Mouse (Mus musculus) common myeloid progenitor, adult 5-6 weeks (primary cell): ENCODE results near the gene Cyp4a29. TPM values are rescaled to one million over a fixed set of nuclear protein-coding genes. Genes with fewer than 3 reads are reported as not detected.
"Not testable (repeated sequence)": the region's sequence is repeated elsewhere in the genome, so short reads cannot be mapped to it uniquely, and the experiment has no call there.

Experiments used
- ATAC-seq: replicated peaks from 2 replicates; pipeline ENCODE4 v1.8.0; 2016; ENCODE audit warnings: low read depth, mild to moderate bottlenecking, moderate TSS enrichment, inconsistent platforms; ENCODE audit not compliant: poor library complexity, severe bottlenecking
- total RNA-seq: library from RNA; stranded (forward); fragments of 200-1000, 187-1606 nt; gene quantifications from 2 replicates; pipeline ENCODE4 v1.2.3, GENCODE M21; 2017

The Cyp4a29 gene
- total RNA-seq = not detected in 2 replicates

DNA sequence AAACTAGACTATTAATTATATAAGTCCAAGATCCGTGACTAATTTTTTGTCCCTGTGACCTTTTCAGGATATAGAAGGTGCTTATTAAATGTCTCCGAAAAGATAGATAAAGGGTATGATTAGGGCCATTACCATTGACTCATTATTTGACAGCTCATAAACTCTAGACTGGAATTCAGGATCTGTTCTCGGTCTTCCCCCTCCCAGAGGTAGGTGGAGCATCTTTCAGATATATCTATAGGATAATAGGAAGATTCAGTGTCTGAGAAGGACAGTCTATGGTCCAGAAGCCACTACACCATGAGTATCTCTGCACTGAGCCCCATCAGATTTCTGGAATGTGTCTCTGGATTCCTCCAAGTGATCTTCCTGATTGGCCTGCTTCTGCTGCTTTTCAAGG is at the start of gene Cyp4a29:
Cyp4a29 (plus strand) TSS at position 301 of the 400 bp plus-strand sequence.
- no peak for ATAC-seq

DNA sequence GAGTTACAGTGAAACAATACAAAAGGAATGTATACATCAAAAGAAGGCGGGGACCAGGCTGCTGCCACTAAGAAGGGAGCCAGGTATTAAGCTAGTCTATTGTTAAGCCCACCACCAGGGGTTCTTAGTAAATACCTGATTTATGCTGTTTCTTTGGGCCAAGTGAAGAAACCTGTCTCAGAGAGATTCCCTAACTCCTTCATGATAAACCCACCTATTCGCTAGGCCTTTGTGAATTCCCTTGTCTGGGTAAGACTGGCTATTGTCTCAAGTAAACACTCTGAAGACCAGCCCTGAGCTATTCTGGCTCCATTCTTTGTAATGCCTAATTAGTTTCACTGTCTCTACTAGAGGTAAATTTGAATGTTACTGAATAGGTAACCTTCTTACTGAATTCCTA is 9.0 kb upstream of the Cyp4a29 start:
- not testable (repeated sequence) for ATAC-seq

- ATAC-seq = 0 out of 2 replicates have a peak, but pooled peaks have one; percentile 18
These were observed 5.3 kb upstream of the Cyp4a29 start for GRCm38 (mm10) chr4:115236462-115237096.

- ATAC-seq = not testable (repeated sequence)
These were observed 23.0 kb downstream of the Cyp4a29 start for GRCm38 (mm10) chr4:115264687-115265569.

DNA sequence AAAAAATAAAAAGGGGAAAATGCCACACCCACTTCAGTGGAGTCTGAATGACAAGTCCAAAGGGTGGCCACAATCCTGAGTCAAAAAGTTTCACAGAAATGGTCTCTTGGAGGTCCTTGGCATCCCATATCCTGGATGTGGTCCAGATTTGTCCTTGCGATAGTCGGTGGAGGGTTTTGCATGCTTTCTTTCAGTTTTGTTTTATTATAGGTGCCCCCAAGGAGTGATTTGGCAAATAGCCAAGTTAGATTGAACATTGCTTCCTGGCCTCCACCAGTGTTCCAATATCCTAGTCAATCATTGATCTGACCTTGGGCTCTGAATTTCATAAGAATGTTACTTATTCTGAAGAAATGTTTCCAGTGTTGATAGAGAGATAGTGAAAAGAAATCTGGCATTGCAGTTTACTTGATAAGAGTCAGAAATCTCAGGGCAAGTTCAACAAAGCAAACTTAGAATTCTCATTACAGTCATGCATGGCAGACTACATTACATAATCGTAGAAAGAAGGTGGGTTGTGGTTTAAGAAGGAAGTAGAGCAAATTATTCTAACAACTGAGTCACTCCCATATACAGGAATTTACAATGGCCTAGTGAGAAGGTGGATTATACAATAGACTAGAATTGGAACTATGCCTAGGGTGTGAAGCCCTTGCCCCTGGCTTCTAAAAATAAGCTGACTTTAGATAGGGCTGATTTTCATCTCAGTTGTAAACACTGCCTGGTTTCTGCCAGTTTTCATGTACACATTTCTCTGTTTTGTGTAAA is 36.5 kb downstream of the Cyp4a29 start:
- ATAC-seq = not testable (repeated sequence)

DNA sequence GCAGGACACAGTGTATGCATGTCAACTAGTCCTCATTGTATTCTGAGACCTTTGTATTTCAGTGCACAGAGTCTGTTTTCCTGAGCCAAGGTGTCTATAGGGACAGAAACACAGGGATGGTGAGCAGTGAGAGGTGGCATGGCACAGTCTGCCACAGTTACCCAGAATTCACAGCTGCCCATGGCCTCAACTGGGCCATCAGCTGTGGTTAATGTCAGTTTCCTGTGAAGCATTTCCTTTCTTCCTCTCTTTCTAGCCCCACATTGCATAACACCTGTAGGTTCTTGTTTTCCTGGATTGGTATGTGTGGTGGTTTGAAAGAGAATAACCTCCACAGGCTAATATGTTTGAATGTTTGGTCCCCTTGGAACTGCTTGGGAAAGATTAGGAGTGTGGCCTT is 38.5 kb downstream of the Cyp4a29 start:
- ATAC-seq = peak; percentile 94

GRCm38 (mm10) chr4:115280779-115281178 is 38.9 kb downstream of the Cyp4a29 start:
- peak; percentile 53; the same call in 1 of the 2 replicates for ATAC-seq

DNA sequence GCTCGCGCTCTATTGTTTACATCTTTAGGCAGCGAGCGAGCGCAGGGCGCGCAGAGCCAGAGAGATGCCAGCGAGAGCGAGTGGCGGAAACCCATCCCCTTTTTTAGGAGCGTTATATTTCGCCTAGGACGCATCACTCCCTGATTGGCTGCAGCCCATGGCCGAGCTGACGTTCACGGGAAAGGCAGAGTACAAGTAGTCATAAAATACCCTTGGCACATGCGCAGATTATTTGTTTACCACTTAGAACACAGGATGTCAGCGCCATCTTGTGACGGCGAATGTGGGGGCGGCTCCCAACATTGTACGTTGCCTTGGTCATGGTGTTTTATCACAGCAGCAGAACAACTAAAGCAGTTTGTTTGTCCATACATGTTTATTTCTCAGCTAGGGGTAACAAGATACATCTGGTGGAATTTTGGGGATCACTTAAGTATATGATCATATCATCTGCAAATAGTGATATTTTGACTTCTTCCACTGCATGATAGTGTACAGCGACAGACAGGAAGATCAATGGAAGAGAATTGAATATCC is 39.4 kb downstream of the Cyp4a29 start:
- ATAC-seq = peak; percentile 57; the same call in 1 of the 2 replicates

GRCm38 (mm10) chr4:115298746-115299145 is 56.9 kb downstream of the Cyp4a29 start, which contains the start of gene Cyp4a12a:
TSS of gene Cyp4a12a (plus strand) at chr4:115299046.
- ATAC-seq = not testable (repeated sequence)

Other genes starting within 250 kb of the Cyp4a29 start
- 17.3 and 29.3 TPM in 2 replicates for gene Stil, start 241.9 kb upstream of the Cyp4a29 start, total RNA-seq
- 38.4 and 47.6 TPM in 2 replicates for gene Tal1, start 185.7 kb upstream of the Cyp4a29 start, total RNA-seq
- gene Pdzk1ip1, start 153.4 kb upstream of the Cyp4a29 start, total RNA-seq = 9.3 and 13.0 TPM in 2 replicates
- 0.09 TPM in 1 of 2 replicates, not detected in the other for gene Cyp4x1, start 107.8 kb upstream of the Cyp4a29 start, total RNA-seq
- not detected in 2 replicates for gene Cyp4a12a, start 57.0 kb downstream of the Cyp4a29 start, total RNA-seq
- gene Cyp4a12b, start 169.5 kb downstream of the Cyp4a29 start, total RNA-seq = not detected in 2 replicates
- not detected in 2 replicates for gene Cyp4a30b, start 210.5 kb downstream of the Cyp4a29 start, total RNA-seq